Mouse (Mus musculus): ENCODE measurements around the gene Tmprss11d. TPM values are rescaled to one million over a fixed set of nuclear protein-coding genes. Genes with fewer than 3 reads are reported as not detected.

Gene Tmprss11d
- polyA plus RNA-seq (2014; fragmentation: Illumina TruSeq; extraction: RNeasy Lipid Tissue Mini Kit (QIAGEN cat#74804); ENCODE audit: insufficient read depth, low read depth, low replicate concordance): not detected

GRCm38 (mm10) chr5:86373320-86373719 is at the start of gene Tmprss11d:
TSS of gene Tmprss11d (minus strand) at chr5:86373420.

DNA sequence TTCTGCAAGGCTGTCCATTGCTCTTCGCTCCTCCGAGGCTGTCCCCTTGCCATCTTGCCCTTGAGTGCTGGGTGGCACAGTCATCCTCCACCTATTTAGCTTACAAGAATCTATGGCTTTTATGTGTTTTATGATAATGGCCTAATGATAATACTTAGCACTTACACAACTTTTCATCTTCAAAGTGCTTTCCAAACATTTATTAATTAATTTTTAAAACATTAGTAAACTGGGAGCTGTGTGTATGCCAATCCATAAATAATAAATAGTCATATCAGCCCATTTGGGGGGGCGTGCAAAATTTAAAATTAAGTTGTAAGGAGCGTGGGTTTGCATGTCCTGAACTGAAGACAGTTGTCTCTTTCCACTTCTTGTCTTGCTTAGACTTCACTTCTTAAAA is 84.0 kb downstream of the Tmprss11d start, which contains the start of gene Tmprss11c:
TSS of gene Tmprss11c (minus strand) at position 101 of the 400 bp plus-strand sequence.

Other genes with a start within 250 kb of the Tmprss11d start
- gene Uba6, start 200.6 kb downstream of the Tmprss11d start, polyA plus RNA-seq (2014; fragmentation: Illumina TruSeq; extraction: RNeasy Lipid Tissue Mini Kit (QIAGEN cat#74804); ENCODE audit: insufficient read depth, low read depth, low replicate concordance): 2.8 TPM
- not detected for gene Gnrhr, start 175.5 kb downstream of the Tmprss11d start, polyA plus RNA-seq (2014; fragmentation: Illumina TruSeq; extraction: RNeasy Lipid Tissue Mini Kit (QIAGEN cat#74804); ENCODE audit: insufficient read depth, low read depth, low replicate concordance)
- gene Tmprss11c, start 84.1 kb downstream of the Tmprss11d start, polyA plus RNA-seq (2014; fragmentation: Illumina TruSeq; extraction: RNeasy Lipid Tissue Mini Kit (QIAGEN cat#74804); ENCODE audit: insufficient read depth, low read depth, low replicate concordance): not detected
- gene Tmprss11a, start 95.6 kb upstream of the Tmprss11d start, polyA plus RNA-seq (2014; fragmentation: Illumina TruSeq; extraction: RNeasy Lipid Tissue Mini Kit (QIAGEN cat#74804); ENCODE audit: insufficient read depth, low read depth, low replicate concordance): not detected
- gene Tmprss11g, start 145.2 kb upstream of the Tmprss11d start, polyA plus RNA-seq (2014; fragmentation: Illumina TruSeq; extraction: RNeasy Lipid Tissue Mini Kit (QIAGEN cat#74804); ENCODE audit: insufficient read depth, low read depth, low replicate concordance): not detected